8 mouse cellular contexts compared by ENCODE assay signal in genomic region chr2:158711929-158712751, GRCm38 (mm10). TPM values are rescaled to one million over a fixed set of nuclear protein-coding genes. Genes with fewer than 3 reads are reported as not detected.
A peak's percentile ranks its signal among the peaks of the same experiment; 100 is the strongest.
DNase-seq lines count a peak whose midpoint lies in the region; ATAC-seq and TF ChIP-seq lines count a peak whose summit lies in the region.

No protein-coding gene starts in this region.

- TF ChIP-seq EP300 in heart, postnatal 0 days (IDR thresholded peaks at IDR 0.05; ENCODE audit: low read depth) = no peak
- TF ChIP-seq EP300 in stomach, postnatal 0 days (optimal IDR thresholded peaks at IDR 0.05) = no peak

- H3K9me3 ChIP-seq in heart, postnatal 0 days (replicated peaks; ENCODE audit: control insufficient read depth, low read length) = no peaks in the 10 kb centered on the region
- no peaks in the 10 kb centered on the region for H3K9me3 ChIP-seq in midbrain, embryonic 16.5 days (replicated peaks; ENCODE audit: control insufficient read depth, low read length, poor library complexity, severe bottlenecking)
- H3K9me3 ChIP-seq in stomach, postnatal 0 days (ENCODE audit: control insufficient read depth, low read length) = no peaks in the 10 kb centered on the region

- ATAC-seq in heart, postnatal 0 days (ENCODE audit: insufficient read depth, low read depth) = peak; percentile 45; the same call in 1 of the 2 replicates
- peak; percentile 60; the same call in 1 of the 2 replicates for ATAC-seq in midbrain, embryonic 16.5 days
- no peak for ATAC-seq in stomach, postnatal 0 days (ENCODE audit: low FRiP score, low TSS enrichment)

- TF ChIP-seq CTCF in kidney, adult 2 months (conservative IDR thresholded peaks at IDR 0.05; ENCODE audit: insufficient read depth, insufficient read length, low read depth, low read length) = no peak
- no peak for TF ChIP-seq CTCF in cortical plate, adult 2 months (IDR thresholded peaks at IDR 0.05; ENCODE audit: extremely low read depth, insufficient read depth, low read length)
- no peak for TF ChIP-seq CTCF in heart, postnatal 0 days (IDR thresholded peaks at IDR 0.05; ENCODE audit: low read depth)
- TF ChIP-seq CTCF in stomach, postnatal 0 days (IDR thresholded peaks at IDR 0.05; ENCODE audit: low read depth) = no peak

- H3K9ac ChIP-seq in heart, postnatal 0 days (replicated peaks; ENCODE audit: low read depth, low read length) = no peak overlapping the region
- no peak overlapping the region for H3K9ac ChIP-seq in midbrain, embryonic 16.5 days (ENCODE audit: low read depth, low read length)
- no peak overlapping the region for H3K9ac ChIP-seq in stomach, postnatal 0 days (ENCODE audit: low read length)

- DNase-seq in kidney, adult 2 months = peak; percentile 39
- DNase-seq in kidney, adult 8-10 months = no peak
- no peak for DNase-seq in heart, postnatal 0 days (ENCODE audit: low spot score)
- peak; percentile 63 to 67 for DNase-seq in thymus, postnatal 36 days
- no peak for DNase-seq in urinary bladder, postnatal 36 days (ENCODE audit: low spot score in 2 of 2)
- no peak for DNase-seq in stomach, postnatal 0 days (ENCODE audit: low spot score)

- H3K4me2 ChIP-seq in heart, postnatal 0 days (ENCODE audit: low read depth, low read length) = no peak overlapping the region
- peak overlapping the region; percentile 8; the same call in 1 of the 2 replicates for H3K4me2 ChIP-seq in midbrain, embryonic 16.5 days (ENCODE audit: low read length)
- no peak overlapping the region for H3K4me2 ChIP-seq in stomach, postnatal 0 days (replicated peaks; ENCODE audit: low read depth)

- H3K36me3 ChIP-seq in kidney, adult 2 months (ENCODE audit: control insufficient read depth, insufficient read depth, low read length) = no peaks in the 10 kb centered on the region
- H3K36me3 ChIP-seq in heart, postnatal 0 days (replicated peaks; ENCODE audit: control insufficient read depth, insufficient read depth, low read length) = no peaks in the 10 kb centered on the region
- H3K36me3 ChIP-seq in midbrain, embryonic 16.5 days (ENCODE audit: control insufficient read depth, insufficient read depth, low read length) = no peaks in the 10 kb centered on the region
- no peaks in the 10 kb centered on the region for H3K36me3 ChIP-seq in stomach, postnatal 0 days (ENCODE audit: control insufficient read depth, insufficient read depth, low read length)

- TF ChIP-seq POLR2A in kidney, adult 2 months (IDR thresholded peaks at IDR 0.05; ENCODE audit: low read depth, low read length) = no peak
- no peak for TF ChIP-seq POLR2A in cortical plate, adult 2 months (IDR thresholded peaks at IDR 0.05; ENCODE audit: extremely low read depth, insufficient read depth, low read length)

- H3K4me1 ChIP-seq in kidney, adult 2 months (ENCODE audit: control insufficient read depth, insufficient read depth, low read length) = no peaks in the 10 kb centered on the region
- peaks cover 18% of the 10 kb centered on the region for H3K4me1 ChIP-seq in cortical plate, adult 2 months (ENCODE audit: control insufficient read depth, insufficient read depth, low read length)
- peaks cover 4% of the 10 kb centered on the region; the same call in 1 of the 2 replicates for H3K4me1 ChIP-seq in heart, postnatal 0 days (ENCODE audit: control insufficient read depth, insufficient read depth)
- H3K4me1 ChIP-seq in midbrain, embryonic 16.5 days (ENCODE audit: control insufficient read depth, insufficient read depth, low read length) = peaks cover 8% of the 10 kb centered on the region
- no peaks in the 10 kb centered on the region for H3K4me1 ChIP-seq in stomach, postnatal 0 days (replicated peaks; ENCODE audit: control insufficient read depth, insufficient read depth)

- no peaks in the 10 kb centered on the region for H3K27me3 ChIP-seq in kidney, adult 2 months (replicated peaks; ENCODE audit: control insufficient read depth, insufficient read depth, low read length)
- H3K27me3 ChIP-seq in heart, postnatal 0 days (ENCODE audit: control insufficient read depth, insufficient read depth, low read length) = no peaks in the 10 kb centered on the region
- H3K27me3 ChIP-seq in midbrain, embryonic 16.5 days (ENCODE audit: control insufficient read depth, insufficient read depth, low read depth, low read length) = no peaks in the 10 kb centered on the region
- H3K27me3 ChIP-seq in stomach, postnatal 0 days (ENCODE audit: control insufficient read depth, insufficient read depth, low read length) = no peaks in the 10 kb centered on the region

- WGBS in kidney, adult 2 months = 37% methylated on average over 12 of the region's 12 CpGs
- WGBS in heart, postnatal 0 days = 34% methylated on average over 12 of the region's 12 CpGs
- WGBS in midbrain, embryonic 16.5 days = 23% methylated on average over 12 of the region's 12 CpGs
- WGBS in stomach, postnatal 0 days = 43% methylated on average over 12 of the region's 12 CpGs

- H3K27ac ChIP-seq in kidney, adult 2 months (ENCODE audit: insufficient read depth, low read depth, low read length) = no peak overlapping the region
- H3K27ac ChIP-seq in cortical plate, adult 2 months (ENCODE audit: insufficient read depth, low read length) = peak overlapping the region; percentile 74
- no peak overlapping the region for H3K27ac ChIP-seq in heart, postnatal 0 days (ENCODE audit: low read depth)
- H3K27ac ChIP-seq in midbrain, embryonic 16.5 days (ENCODE audit: low read length) = peak overlapping the region; percentile 63
- H3K27ac ChIP-seq in stomach, postnatal 0 days (replicated peaks) = no peak overlapping the region

- no peak overlapping the region for H3K4me3 ChIP-seq in kidney, adult 2 months (ENCODE audit: insufficient read depth, low read depth, low read length)
- no peak overlapping the region for H3K4me3 ChIP-seq in cortical plate, adult 2 months (ENCODE audit: insufficient read depth, low read length)
- no peak overlapping the region for H3K4me3 ChIP-seq in heart, postnatal 0 days (ENCODE audit: low read depth, low read length)
- H3K4me3 ChIP-seq in midbrain, embryonic 16.5 days (ENCODE audit: low read depth, low read length) = no peak overlapping the region
- no peak overlapping the region for H3K4me3 ChIP-seq in stomach, postnatal 0 days (ENCODE audit: low read depth, low read length)

RNA-seq across cellular contexts. Expression of gene Ppp1r16b, which starts 46.9 kb away (rescaled TPM):
- 20.1 and 22.2 TPM in 2 replicates for polyA plus RNA-seq in kidney, adult 2 months (2012; rRNA removed)
- polyA plus RNA-seq in cortical plate, adult 2 months (2012; rRNA removed) = 51.5 and 55.4 TPM in 2 replicates
- 3.7 and 9.1 TPM in 2 replicates for total RNA-seq in heart, postnatal 0 days (2014; rRNA removed; ENCODE audit: low replicate concordance)
- 5.0 and 5.1 TPM in 2 replicates for polyA plus RNA-seq in heart, postnatal 0 days (2015; fragmentation: Nextera tagmentation; extraction: Ambion mirVana)
- polyA plus RNA-seq in midbrain, embryonic 16.5 days (2015; fragmentation: Nextera tagmentation; extraction: Ambion mirVana) = 22.0 and 27.7 TPM in 2 replicates
- 2.0 and 2.1 TPM in 2 replicates for polyA plus RNA-seq in stomach, postnatal 0 days (2015; fragmentation: Nextera tagmentation; extraction: Ambion mirVana)

RNA-seq across cellular contexts. Expression of gene Fam83d, which starts 55.8 kb away (rescaled TPM):
- polyA plus RNA-seq in kidney, adult 2 months (2012; rRNA removed) = 0.50 and 0.69 TPM in 2 replicates
- polyA plus RNA-seq in cortical plate, adult 2 months (2012; rRNA removed) = 2.0 and 2.2 TPM in 2 replicates
- total RNA-seq in heart, postnatal 0 days (2014; rRNA removed; ENCODE audit: low replicate concordance) = 37.7 and 75.5 TPM in 2 replicates
- 18.6 and 19.3 TPM in 2 replicates for polyA plus RNA-seq in heart, postnatal 0 days (2015; fragmentation: Nextera tagmentation; extraction: Ambion mirVana)
- polyA plus RNA-seq in midbrain, embryonic 16.5 days (2015; fragmentation: Nextera tagmentation; extraction: Ambion mirVana) = 4.7 and 5.4 TPM in 2 replicates
- polyA plus RNA-seq in stomach, postnatal 0 days (2015; fragmentation: Nextera tagmentation; extraction: Ambion mirVana) = 61.1 and 61.3 TPM in 2 replicates

Comparison
In these comparisons a context has a peak if more than half of its experiments do, and no peak if none do; other contexts are left out.
1. DNase-seq: peak in kidney, adult 2 months (single experiment) and thymus, postnatal 36 days (2 of 2); none in kidney, adult 8-10 months (0 of 2), heart, postnatal 0 days (single experiment), urinary bladder, postnatal 36 days (0 of 2) and stomach, postnatal 0 days (single experiment).
2. H3K27ac ChIP-seq: peak in cortical plate, adult 2 months (single experiment) and midbrain, embryonic 16.5 days (single experiment); none in kidney, adult 2 months (single experiment), heart, postnatal 0 days (single experiment) and stomach, postnatal 0 days (single experiment).